Mouse (Mus musculus) kidney, postnatal 0 days (tissue): ENCODE measurements at regions not wholly inside any gene's neighbourhood (a gene's known extent, or its start where the extent isn't known, plus 50 kb on each side); places are given as distances from the start of the nearest gene placed in this dataset.

Experiments
- ATAC-seq: fragments of 200-750 bp; cut with Nextera tagmentation; replicated peaks from 2 replicates; pipeline ENCODE4 v1.8.0; 2017; ENCODE audit warnings: low read depth, moderate number of reproducible peaks, moderate TSS enrichment, moderate library complexity; ENCODE audit not compliant: low FRiP score
- DNase-seq: peaks from one replicate; pipeline ENCODE4 v3.0.0-alpha.2; 2016; ENCODE audit warnings: low spot score
- H3K27ac ChIP-seq: fragments of 300-500 bp; sonication (generic); 2 replicates; pipeline ENCODE4 v1.5.1; 2014; ENCODE audit warnings: mild to moderate bottlenecking
- H3K27me3 ChIP-seq: fragments of 300-500 bp; sonication (generic); 2 replicates; pipeline ENCODE4 v1.6.1; 2014; ENCODE audit warnings: low read length, mixed read lengths; ENCODE audit not compliant: insufficient read depth
- H3K36me3 ChIP-seq: fragments of 300-500 bp; sonication (generic); 2 replicates; pipeline ENCODE4 v1.6.1; 2014; ENCODE audit warnings: low read length, mixed read lengths; ENCODE audit not compliant: insufficient read depth
- H3K4me1 ChIP-seq: fragments of 300-500 bp; sonication (generic); replicated peaks from 2 replicates; pipeline ENCODE4 v1.6.1; 2014; ENCODE audit warnings: antibody characterized with exemption, low read length, mixed read lengths; ENCODE audit not compliant: insufficient read depth
- H3K4me2 ChIP-seq: fragments of 300-500 bp; sonication (generic); 2 replicates; pipeline ENCODE4 v1.6.1; 2014; ENCODE audit warnings: mild to moderate bottlenecking, low read length, moderate library complexity, mixed read lengths
- H3K4me3 ChIP-seq: fragments of 300-500 bp; sonication (generic); replicated peaks from 2 replicates; pipeline ENCODE4 v1.5.1; 2014; ENCODE audit warnings: low read depth, low read length
- H3K9ac ChIP-seq: fragments of 300-500 bp; sonication (generic); 2 replicates; pipeline ENCODE4 v1.6.1; 2014; ENCODE audit warnings: low read depth, low read length
- H3K9me3 ChIP-seq: fragments of 300-500 bp; sonication (generic); replicated peaks from 2 replicates; pipeline ENCODE4 v1.6.1; 2016; ENCODE audit warnings: low read length, inconsistent platforms, mixed read lengths
- CTCF ChIP-seq: IDR thresholded peaks from 2 replicates; pipeline ENCODE4 v1.5.1; 2016; ENCODE audit warnings: antibody characterized with exemption, low read depth, mild to moderate bottlenecking, moderate library complexity
- WGBS: fragments of 180-500 bp; shearing (Covaris S2); extraction: QIAGEN DNeasy Blood & Tissue Kit; methylation state at CpG from one replicate; pipeline ENCODE4 v1.1.7; 2014; 5-methylcytosine and 5-hydroxymethylcytosine counted together

DNA sequence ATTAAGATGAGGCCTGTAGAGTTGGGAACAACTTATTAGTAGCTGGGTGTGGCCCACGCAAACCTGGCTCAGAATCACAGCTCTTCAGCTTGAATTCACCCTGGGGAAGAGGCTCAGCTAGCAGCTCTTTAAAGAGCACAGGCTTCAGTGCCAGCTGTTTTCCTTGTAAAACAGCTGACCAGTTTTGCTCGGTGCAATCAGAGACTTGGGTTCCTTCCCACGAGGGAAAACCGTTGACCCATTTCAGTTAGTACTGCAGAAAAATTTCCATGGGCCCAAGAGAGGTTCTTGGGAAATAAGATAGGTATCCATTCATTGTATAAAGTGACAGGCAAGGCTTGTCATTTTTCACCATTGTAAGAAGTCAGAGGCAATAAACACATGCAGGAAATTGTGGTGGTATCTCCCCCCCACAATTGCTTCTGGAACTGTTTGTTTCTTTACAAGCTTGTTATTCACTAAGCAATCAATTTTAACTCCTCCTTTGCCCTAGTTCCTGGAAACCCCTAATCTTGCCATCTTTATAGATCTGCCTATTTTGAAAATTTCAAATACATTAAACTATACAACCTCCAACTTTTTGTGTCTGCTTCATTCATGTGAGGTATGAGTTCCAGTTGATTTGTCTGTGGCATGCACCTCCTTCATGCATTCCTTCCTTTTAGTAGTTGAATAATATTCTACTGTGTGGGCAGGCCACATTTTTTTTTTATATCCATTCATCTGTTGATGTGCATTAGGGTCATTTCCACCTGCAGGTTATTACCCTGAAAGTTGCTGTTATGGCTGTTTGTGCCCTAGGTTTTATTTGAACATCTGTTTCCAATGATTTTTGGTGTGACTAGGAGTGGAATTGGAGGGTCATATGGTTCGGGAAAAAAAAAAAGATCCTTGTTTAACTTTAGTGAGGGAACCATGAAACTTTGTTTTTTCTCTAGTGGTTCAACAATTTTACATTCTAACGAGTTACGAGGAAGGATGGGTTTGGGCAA, 205.8 kb downstream of the Btg1 start:
- H3K4me1 ChIP-seq = no peaks in the 10 kb centered on the region
- no peak for ATAC-seq
- 42% methylated on average over 7 of the region's 7 CpGs for WGBS
- no peak for TF ChIP-seq CTCF
- no peak for DNase-seq
- H3K36me3 ChIP-seq = no peaks in the 10 kb centered on the region
- no peaks in the 10 kb centered on the region for H3K9me3 ChIP-seq
- no peak overlapping the region for H3K9ac ChIP-seq
- no peaks in the 10 kb centered on the region for H3K27me3 ChIP-seq
- no peak overlapping the region for H3K27ac ChIP-seq
- H3K4me2 ChIP-seq = no peak overlapping the region
- H3K4me3 ChIP-seq = no peak overlapping the region

DNA sequence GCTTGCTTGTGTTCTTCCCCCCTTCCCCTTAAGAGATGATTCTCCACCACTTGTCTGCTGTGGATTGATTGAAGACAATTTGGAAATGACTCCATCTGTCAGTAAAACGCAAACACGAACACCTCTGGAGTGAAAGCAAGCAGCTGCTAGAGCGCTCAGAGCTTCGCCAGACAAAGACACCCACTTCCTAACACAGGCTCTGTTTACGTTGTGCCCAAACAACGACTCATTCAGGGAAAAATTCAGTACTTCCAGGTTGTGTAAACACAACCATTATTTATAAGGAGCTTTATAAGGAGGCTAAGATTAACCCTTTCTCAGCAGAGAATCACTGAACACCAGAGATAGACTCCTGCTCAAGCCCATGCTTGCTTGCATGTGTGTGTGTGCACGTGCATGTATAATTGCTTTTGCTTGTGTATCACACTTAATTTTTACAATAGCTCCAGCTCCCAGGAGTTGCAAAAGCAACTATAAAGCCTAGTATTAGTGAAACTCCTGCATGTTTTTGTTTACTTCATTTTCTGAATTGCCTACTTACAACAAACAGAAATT, 209.5 kb downstream of the Btg1 start:
- Histone ChIP-seq H3K4me1 (no peaks in the 10 kb centered on the region), H3K9me3 (no peaks in the 10 kb centered on the region), H3K9ac (no peak overlapping the region), H3K36me3 (no peaks in the 10 kb centered on the region), H3K27ac (no peak overlapping the region), H3K27me3 (no peaks in the 10 kb centered on the region), H3K4me3 (no peak overlapping the region), H3K4me2 (peak overlapping the region; percentile 32; the same call in 1 of the 2 replicates)
- no peak for TF ChIP-seq CTCF
- WGBS = 29% methylated on average over 7 of the region's 7 CpGs
- ATAC-seq (no peak), DNase-seq (no peak)

DNA sequence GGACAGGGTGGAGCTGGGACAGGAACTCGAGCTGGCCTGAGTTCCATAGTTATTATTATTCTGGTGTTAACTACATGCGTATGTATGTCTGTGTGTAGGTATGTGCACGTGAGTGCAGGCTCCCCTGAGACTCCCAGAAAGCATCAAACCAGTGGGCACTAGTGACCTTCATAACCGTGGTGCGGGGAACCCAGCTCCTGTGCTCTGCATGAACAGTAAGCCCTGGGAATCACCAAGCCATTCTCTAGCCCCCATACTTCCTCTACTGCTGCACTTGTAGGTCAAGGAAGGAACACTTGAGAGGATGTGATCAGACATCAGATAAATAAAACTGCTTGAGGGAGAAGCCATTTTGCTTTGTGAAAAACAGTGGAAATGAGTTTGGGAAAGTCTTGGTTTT, 211.2 kb downstream of the Btg1 start:
- no peaks in the 10 kb centered on the region for H3K36me3 ChIP-seq
- no peak for DNase-seq
- WGBS = 83% methylated on average over 5 of the region's 5 CpGs

DNA sequence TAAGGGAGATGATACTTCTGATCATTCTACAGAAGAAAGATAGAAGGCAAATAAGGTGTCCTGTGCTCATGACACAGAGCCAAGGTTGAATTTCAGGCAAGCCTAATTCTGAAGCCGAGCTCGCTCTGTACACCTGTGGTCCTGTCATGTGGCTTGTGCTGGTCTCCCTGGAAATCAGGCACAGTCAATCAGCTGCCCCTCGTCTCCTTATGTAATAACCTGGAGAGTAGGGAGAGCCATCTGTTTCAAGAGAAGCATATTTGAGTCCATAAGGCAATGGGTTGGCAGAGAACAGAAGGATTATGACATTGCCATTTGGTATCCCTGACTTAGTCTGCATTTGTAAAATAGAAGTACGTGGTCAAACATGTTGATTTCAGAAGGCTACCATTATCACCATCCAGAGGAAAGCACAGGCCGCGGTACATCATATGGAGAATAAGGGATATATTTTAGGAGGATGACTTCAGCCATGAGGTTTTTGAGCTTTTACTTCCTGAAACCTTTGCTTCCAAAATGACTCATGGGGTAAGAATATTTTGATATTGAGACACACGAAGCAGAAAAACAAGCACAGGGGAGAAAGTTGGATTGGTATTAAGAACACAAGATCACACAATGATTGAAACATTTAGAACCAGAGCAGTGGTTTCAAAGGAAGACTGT, 211.9 kb downstream of the Btg1 start:
- no peak for ATAC-seq
- no peak overlapping the region for H3K9ac ChIP-seq
- no peak overlapping the region for H3K4me2 ChIP-seq
- H3K27me3 ChIP-seq = no peaks in the 10 kb centered on the region
- no peak for DNase-seq
- no peaks in the 10 kb centered on the region for H3K4me1 ChIP-seq
- no peak for TF ChIP-seq CTCF
- WGBS = 92% methylated on average over 7 of the region's 7 CpGs
- H3K4me3 ChIP-seq = no peak overlapping the region
- H3K9me3 ChIP-seq = no peaks in the 10 kb centered on the region
- H3K36me3 ChIP-seq = no peaks in the 10 kb centered on the region
- no peak overlapping the region for H3K27ac ChIP-seq

More for the DNA sequence above, 211.2 kb downstream of the Btg1 start:
- Histone ChIP-seq H3K9ac (no peak overlapping the region), H3K27me3 (no peaks in the 10 kb centered on the region), H3K9me3 (no peaks in the 10 kb centered on the region), H3K27ac (no peak overlapping the region), H3K4me1 (no peaks in the 10 kb centered on the region), H3K4me3 (no peak overlapping the region), H3K4me2 (no peak overlapping the region)
- no peak for TF ChIP-seq CTCF
- no peak for ATAC-seq

DNA sequence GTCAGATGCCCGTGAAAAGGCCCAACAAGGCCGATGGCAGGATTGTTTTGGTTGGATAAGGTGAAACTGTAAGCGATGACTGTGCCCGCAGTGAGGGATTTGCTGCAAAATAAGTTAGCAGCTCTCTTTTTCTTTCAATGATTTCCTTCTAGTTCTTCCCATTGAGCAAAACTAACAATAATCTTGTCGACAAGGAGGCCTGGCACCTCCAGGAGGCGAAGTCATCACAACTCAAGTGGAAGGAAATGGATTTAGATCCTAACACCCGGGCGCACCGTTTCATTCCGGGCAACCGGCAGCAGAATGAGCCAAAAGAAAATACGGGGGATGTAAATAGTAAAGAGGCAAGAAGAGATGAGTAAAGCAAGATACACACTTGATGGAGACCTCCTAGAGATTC, 214.3 kb downstream of the Btg1 start:
- DNase-seq (no peak), ATAC-seq (no peak)
- Histone ChIP-seq H3K9ac (no peak overlapping the region), H3K4me2 (no peak overlapping the region), H3K27me3 (no peaks in the 10 kb centered on the region), H3K4me3 (no peak overlapping the region), H3K4me1 (no peaks in the 10 kb centered on the region), H3K9me3 (no peaks in the 10 kb centered on the region), H3K27ac (no peak overlapping the region), H3K36me3 (no peaks in the 10 kb centered on the region)
- TF ChIP-seq CTCF = no peak
- 86% methylated on average over 12 of the region's 12 CpGs for WGBS

DNA sequence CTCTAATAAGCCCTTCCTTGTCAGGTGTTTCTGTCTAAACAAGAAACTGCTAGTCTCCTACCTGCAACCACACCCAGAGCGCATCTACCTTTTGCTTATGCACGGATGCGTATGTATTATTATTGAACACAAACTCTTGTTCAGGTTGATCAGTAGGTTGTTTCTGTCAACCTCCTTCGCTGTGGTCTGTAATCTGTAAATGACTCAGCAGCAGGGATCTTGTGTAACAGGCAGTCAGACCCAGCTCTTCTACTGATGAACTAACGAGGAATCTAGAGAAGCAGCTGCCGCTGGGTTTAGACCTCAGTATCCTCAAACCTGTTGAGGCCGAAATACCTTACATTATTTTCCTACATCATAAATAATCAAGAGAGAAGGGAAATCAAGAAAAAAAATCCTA, 220.4 kb downstream of the Btg1 start:
- Histone ChIP-seq H3K9ac (no peak overlapping the region), H3K4me1 (no peaks in the 10 kb centered on the region), H3K4me3 (no peak overlapping the region), H3K36me3 (no peaks in the 10 kb centered on the region), H3K27ac (no peak overlapping the region), H3K27me3 (no peaks in the 10 kb centered on the region), H3K9me3 (no peaks in the 10 kb centered on the region), H3K4me2 (no peak overlapping the region)
- ATAC-seq (no peak), DNase-seq (no peak)
- 91% methylated on average over 7 of the region's 7 CpGs for WGBS
- TF ChIP-seq CTCF = no peak
